Mouse (Mus musculus) adrenal gland (tissue): ENCODE data around the gene Prkar2a.

Experiments
- intact Hi-C: fragments of 180-260 bp; cut with DNase I; formaldehyde crosslinking; loops from one replicate; pipeline ENCODE4 v1.15.1; 2025

Prkar2a gene

DNA sequence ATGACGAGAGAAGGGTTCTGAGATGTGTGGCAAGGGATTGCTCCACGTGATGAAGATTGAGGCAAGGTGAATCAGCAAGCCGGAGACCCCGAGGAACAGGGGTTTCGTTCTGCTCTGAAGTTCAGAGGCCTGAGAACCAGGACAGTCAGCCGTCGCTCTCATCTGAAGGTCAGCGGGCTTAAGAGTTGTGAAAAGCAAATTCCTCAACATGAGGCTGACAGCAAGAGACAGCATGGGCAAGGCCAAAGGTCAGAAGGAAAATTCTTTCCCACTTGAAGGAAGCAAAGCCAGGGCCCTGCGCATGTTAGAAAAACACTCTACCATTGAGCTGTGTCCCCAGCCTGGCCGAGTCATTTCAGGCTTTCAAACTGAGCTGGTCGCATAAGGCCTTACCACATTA, 61.5 kb downstream of the Prkar2a start:
- intact Hi-C loops = no loop called here

DNA sequence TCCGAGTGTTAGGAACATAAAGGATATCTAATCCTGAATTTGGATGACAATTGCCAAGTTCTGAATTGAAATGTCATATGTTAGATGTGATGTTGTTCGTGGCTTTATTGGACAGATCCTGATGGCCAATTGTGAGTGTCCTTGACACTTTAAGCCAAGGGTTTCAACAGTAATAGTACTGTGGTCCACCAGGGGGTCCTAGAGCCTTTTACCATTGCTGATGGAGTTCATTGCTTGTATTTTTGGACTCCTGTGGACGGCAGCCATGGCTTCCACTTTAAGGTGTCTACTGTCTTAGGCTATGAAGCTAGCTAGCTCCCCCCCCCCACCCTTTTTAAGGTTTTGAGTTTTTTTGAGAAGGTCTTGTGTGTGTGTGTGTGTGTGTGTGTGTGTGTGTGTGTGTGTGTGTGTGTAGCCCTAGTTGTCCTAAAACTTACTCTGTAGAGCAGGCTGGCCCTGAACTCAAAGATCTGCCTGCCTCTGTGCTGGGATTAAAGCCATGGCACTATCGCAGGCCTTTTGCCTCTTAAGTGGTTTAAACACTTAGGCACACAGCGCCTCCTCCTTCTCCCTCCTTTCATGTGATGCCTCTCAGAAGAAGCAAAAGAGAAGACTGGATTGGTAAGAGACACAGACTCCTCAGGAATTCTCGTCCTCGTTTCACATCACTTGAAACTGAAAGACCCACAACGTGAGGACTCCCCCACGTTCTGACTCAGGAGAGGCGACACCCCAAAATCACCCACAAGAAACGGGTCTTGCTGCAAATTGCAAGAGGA, 63.2 kb downstream of the Prkar2a start:
- intact Hi-C loops = no loop called here

DNA sequence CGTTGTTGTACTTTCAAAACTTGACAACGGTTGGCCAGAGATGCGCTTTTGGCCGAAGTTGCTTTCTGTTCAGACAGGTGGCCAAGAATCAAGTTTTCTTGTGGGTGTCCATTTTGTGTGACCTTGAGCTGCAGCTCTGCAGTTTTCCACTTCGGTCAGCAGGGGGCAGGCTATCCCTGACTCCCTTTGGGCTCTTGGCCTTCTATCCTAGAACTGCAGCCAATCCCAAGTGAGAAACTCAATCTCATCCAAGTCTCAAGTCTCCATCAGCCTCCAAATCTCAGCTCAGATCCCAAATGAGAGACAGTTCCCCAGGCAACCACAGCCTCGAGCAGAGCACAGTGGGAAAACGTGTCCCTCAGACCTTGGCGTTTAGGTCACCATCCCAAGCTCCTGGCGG, 64.2 kb downstream of the Prkar2a start:
- intact Hi-C loops = no loop called here

DNA sequence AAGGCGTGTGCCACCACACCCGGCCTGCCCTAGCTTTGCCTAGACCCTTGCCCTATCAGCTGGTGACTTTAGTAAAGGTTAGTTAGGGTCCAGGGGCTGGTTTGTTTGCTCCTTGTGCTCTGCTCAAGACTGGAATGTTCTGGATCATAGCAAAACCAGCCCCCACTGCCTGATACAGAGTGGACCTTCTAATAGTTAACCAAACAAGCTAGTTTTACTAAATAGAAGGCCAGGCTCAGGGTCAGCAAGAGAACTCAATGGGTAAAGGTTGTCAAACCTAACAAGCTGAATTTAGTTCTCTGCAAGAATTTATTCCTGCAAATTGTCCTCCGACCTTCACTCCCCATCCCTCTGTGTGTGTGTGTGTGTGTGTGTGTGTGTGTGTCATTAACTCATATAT, 64.9 kb downstream of the Prkar2a start:
- intact Hi-C loops = no loop called here

DNA sequence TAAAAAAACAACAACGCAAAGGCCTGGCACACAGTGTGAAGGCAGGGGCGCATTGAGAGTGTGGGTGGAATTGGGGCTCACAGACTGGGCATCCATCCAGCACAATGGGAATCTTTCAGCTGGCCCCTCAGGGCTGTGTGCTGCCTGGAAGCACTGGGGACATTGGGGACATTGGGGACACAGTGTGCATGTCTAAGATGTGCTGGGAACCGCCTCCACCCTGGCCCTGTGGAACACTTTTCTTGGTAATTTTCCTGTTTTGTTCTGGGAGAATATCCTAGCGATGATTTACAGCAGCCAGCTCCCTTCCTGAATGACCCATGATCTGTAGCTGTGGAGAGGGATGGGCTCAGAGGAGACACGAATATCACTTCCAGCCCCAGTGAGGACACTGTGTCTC, 65.3 kb downstream of the Prkar2a start:
- intact Hi-C loops = no loop called here

DNA sequence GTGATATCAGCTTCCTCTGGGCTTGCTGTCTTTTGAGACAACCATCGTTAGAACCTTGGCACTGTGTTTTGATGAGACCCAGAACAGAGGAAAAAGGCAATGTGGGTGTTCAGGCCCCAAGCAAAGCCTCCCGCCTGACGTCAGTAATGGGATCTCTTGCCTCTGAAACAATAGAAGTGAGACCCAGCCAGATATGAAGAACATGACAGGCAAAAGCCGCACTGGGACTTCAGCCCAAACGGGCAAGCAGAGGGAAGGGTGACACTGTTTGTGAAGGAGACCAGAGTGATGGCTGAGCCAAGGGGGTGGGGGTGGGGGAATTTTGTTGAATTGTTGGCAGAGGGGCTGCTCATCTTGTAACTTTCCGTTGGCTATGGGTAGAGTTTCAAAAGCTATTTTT, 68.3 kb downstream of the Prkar2a start:
- intact Hi-C loops = loop anchor here (5.0 kb wide), 1 partner anchor 60 kb away; no protein-coding TSS in a partner anchor

DNA sequence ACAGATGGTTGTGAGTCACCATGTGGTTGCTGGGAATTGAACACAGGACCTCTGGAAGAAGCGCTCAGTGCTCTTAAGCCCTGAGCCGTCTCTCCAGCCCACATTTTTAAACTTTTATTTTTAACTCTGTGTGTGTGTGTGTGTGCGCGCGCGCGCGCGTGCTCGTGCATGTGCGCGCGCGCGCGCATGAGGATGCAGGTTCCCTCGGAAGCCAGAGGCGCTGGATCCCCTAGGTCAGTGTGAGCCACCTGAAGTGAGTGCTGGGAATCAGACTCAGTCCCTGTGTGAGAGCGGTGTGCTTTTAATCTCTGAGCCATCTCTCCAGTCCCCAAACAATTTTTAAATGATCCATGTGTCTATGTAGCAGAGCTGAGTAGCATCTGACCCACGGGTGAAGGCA, 70.0 kb downstream of the Prkar2a start:
- intact Hi-C loops = loop anchor here (5.0 kb wide), 1 partner anchor 58 kb away; no protein-coding TSS in a partner anchor

DNA sequence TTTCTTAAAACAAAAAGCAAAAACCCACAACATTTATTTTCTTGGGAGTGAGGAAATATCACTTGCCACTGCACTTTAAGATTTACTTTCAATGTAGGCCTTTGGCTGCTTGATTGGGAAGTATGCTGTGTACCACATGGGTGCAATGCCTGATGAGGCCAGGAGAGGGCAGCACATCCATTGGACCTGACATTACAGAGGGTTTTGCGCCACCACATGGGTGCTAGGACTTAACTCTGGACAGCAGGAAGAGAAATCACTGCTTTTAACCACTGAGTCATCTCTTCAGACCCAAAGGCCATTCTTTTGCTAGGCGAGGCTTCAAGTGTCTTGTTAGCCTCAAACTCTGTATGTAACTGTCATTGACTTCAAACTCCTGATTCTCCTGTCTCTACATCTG, 70.7 kb downstream of the Prkar2a start:
- intact Hi-C loops = loop anchor here (5.0 kb wide), 1 partner anchor 57 kb away; no protein-coding TSS in a partner anchor

DNA sequence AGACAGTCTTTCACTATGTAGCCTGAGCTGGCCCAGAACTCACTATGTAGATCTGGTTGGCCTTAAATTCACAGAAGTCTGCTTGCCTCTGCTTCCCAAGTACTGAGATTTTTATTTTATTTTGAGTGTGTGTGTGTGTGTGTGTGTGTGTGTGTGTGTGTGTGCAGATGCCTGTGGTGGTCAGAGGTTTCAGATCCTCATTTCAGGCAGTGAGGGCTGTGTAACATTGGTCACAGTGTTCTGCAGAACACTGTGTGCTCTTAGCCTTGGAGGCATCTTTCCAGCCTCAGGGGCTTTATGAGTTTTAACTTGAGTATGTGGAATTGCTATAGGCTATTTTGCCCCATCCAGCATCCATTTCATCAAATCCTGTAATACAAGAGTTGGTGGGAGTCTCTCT, 72.4 kb downstream of the Prkar2a start:
- intact Hi-C loops = no loop called here

DNA sequence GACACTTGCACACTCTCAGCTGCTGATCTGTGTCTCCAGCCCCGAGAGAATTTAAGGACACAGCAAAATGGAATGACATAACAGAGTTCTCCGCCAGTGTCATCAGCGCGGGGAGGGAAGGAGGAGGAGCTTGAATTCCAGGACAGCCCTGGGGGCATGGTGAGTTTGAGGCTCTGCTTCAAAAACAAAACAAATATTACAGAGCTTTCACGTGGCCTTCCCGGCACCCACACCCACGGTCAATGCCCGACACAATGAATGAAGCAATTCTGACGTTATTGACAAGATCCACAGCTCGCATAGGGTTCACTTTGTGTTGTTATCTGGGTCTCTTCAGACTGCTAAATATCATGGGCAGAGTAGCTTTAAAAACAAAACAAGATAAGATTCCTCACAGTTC, 75.9 kb downstream of the Prkar2a start:
- intact Hi-C loops = no loop called here

DNA sequence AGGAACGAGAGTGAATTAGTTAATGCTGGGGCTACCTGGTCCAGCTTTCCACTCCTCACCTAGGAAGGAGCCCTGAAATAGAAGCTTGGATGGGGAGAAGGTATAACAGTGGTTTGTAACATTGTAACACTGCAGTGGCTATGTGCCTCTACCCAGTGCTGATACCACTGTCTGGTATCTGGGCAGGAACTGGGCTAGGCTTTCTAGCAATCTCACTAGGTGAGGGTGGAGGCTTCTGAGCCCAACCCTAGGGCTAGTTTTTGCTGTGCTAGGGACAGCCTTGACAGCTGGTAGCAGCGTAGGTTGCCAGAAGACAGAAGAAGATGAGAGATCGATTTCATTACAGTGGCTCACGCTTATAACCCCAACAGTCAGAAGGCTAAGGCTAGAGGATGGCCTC, 87.5 kb downstream of the Prkar2a start:
- intact Hi-C loops = no loop called here

DNA sequence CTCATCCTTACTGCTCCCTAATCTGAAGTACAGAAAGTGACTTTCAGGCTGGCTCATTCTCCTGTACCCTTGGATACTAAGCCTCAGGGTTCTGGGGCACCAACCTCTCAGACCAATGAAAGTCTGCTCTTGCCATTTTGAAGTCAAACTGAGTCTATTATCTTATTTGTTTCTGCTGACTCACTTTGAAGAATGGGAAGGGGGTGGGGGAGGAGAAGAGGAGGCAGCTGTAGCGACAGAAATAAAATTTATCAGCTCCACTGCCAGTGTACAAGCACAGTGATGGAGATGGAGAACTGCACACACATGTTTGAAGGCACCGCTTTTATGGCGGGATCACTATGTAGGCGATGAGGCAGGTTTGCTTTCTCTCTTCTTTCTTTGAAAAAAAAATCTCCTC, 88.2 kb downstream of the Prkar2a start:
- intact Hi-C loops = no loop called here

DNA sequence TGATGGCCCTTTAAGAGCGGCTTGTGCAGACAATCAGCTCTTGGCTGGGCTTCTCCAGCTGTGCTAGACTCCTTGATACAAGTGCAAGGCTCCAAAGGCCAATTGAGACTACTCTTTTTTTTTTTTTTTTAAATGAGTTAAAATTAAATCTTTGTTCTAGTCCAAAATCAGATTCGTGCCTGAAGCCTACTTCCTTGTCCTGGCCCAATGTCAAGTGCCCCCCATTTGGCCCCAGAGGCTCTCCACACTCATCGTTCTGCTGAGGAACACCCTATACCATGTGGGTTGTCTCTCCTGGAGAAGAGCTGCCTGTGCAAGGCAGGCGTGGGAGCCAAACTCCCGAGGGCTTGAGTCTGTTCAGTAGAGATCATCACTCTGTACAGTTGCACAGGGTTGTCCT, 91.8 kb downstream of the Prkar2a start:
- intact Hi-C loops = no loop called here

DNA sequence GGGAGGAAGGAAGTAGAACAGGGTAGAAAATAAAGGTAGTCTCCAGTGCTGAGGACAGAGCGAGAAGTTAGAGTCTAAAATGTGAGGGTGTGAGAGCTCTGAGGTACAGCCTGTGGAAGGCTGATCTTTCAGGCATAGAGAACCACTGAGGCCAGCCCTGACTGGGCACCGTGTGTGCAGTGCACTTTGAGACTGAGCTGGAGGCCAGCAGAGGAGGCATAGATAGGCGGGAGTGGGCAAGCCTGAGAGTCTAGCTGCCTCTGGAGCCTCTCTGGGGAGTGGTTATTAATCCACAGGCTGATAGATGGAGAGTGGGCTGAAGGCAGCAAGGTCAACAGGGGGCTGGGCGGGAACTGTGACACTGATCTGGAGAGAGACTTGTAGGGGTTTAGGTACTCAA, 92.8 kb downstream of the Prkar2a start:
- intact Hi-C loops = no loop called here

DNA sequence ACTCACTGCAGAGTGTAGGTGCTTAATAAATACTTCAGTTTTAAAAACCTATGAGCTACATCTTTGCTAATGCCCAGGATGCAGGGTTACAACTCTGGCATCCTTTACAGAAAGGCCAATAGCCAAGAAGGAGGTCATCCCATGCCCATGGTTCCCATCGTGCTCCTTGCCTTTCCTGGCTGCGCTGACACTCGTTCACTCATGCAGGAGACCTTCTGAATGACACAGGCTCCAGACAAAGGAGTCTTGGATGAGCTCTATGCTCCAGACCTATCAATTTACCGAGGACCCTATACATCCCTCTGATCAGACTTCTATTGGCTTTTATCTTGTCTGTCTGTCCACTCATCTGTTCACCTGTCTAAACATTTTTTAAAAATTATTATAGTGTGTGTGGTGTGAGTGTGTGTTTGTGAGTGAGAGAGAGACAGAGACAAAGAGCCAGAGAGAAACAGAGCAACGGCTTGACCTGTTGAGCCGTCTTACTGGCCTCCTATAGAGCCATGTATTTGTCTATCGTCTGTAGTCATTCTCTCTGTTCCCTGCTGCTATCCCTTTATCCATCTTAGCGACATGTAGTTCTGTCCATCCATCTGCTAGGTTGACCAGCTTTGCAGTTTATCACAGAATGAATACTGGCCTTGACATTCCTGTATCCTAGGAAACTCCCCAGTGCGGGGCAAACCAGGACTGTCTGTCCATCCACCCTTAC, 93.9 kb downstream of the Prkar2a start:
- intact Hi-C loops = no loop called here

DNA sequence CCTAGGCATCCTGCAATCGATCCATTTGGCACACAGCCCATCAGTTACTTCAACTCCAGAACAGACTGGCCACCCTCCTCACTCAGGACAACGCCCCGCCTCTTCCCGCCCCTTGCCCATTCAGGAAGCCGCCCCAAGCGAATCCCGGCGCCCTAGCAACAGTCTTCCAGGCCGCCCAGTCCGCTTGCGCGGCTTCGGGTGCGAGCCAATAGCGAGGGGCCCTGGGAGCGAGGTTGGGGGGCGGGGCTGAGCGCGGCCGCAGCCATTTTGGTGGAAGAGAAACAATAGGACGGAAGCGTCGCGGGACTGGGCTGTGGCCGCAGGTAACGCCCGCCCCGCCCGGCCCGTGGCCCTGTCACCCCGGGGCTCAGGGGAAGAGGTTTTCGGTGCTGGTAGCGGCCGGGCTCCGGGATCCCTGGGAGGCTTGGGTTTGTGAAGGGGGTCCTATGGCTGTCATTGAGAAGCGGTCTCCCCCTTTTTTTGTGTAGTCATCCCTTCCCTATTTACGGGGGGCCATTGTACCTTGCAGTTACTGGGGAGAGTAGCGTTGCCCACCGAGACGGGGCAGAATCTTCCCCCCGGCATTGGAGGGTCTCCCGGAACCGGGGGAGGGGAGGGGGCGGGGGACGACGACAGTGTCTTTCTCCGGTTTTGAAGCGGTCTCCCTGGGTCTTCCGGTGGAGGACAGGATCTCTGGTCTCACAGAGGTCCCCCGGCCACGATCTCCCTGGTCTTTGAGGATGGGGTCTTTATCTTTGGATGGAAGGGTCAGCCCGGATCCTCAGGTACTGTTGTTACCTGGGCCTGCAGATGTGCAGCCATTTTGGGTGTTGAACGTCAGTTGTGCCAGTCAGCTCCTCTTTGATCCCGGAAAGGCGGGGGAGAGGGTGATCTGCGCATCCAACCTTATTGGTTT, 94.7 kb downstream of the Prkar2a start, which contains the start of gene Ip6k2:
Ip6k2 (plus strand) TSS at position 249 of the 916 bp plus-strand sequence.
- intact Hi-C loops = no loop called here

DNA sequence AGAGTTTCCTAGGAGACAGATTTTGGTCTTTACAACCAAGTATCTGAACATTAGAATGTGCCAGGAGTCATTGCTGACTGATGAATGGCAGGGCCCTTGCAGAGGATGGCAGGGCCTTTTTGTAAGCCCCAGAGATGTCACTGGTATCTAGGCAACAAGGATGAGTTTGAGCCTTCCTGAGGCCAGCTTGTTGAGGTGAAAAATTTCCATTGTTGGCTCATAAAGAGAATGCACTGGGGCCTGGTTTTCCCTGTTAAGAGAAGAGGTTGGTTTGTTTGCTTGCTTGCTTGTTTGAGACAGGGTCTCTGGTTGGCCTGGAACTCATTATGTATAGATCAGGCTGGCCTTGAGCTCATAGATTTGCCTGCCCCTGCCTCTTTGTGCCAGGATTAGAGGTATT, 96.3 kb downstream of the Prkar2a start:
- intact Hi-C loops = no loop called here

DNA sequence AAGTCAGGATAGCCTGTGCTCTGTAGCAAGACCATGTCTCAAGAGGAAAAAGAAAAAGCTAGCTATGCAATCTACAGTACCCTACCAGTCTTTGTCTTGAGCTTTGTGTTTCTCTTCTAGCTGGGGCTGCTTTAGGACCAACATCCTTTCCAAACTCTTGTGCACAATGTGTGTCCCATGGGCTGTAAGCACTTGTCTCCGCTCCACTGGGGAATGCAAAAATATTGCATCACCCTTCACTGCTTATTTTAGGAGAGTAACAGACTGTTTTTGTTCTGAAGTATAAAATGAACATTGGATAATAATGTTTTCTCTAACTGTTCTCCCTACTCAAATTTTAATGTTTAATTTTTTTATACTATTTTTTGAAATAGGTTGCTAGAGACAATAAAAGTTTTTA, 97.4 kb downstream of the Prkar2a start:
- intact Hi-C loops = no loop called here

DNA sequence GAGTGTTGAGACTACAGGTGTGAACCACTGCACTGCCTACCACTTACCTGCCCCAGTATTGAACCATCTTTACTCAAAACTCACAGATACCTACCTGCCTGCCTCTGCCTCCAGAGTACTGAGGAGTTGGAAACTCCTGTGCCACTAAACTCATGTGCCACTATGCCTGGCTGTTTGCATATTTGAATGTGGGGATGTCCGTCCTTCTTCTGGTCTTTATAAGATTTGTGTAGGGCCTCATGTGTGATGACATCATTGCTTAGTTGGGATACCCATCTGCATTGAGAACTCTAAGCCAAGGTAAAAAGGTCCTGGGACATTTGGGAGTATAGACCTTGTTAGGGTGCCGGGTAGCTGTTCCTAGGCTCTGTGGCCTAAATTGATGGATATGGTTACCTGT, 98.0 kb downstream of the Prkar2a start:
- intact Hi-C loops = no loop called here

DNA sequence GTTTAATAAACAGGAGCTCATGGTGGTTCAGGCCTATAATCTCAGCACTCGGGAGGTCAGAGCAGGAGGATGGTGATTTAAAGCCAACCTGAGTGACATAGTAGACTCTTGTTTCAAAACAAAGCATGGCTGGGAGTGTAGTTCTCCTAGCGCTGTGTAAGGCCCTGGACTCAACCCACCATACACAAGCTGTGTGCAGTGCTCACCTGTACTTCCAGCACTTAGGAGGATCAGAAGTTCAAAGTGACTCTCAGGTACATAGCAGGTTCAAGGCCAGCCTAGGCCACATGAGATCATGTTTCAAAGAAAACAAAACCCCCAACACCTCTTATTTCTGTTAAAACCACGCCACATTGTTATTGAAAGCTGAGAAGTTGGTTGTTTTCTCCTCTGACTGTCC, 99.6 kb downstream of the Prkar2a start:
- intact Hi-C loops = no loop called here

DNA sequence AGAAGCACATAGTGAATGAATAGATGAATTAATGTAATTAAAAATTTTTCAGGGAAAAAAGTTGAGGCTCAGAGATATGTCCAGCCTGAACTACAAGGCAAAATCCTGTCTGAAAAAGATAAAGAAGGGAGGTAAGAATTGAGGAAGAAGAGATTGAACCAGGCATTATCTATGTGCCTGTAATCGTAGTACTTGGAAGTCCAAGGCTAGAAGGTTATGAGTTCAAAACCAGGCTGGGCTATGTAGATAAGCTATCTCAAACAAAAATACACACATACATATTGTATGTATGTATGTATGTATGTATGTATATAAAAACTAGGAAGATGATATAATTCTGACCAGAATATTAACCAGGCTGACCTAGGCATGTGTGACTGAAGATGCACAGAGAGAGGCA, 103.2 kb downstream of the Prkar2a start:
- intact Hi-C loops = no loop called here

DNA sequence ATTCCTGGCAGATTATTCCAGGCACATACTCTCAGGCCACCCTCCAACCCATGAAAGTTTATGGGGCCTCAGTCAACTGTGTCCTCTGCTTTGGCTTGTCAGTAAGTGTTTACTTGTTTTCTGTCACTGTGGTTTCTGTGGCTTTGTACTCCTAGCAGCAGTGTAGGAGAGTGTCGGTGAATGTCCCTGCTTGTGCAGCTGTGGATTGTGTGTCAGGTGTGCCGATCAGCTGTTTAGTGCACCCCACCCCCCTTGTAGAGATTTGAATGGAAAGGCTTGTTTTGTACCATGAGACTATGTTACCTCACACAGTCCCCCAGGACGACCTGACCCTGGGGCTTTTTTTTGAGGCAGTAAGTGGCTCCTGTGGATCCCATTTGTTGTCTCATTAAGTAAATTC, 103.6 kb downstream of the Prkar2a start:
- intact Hi-C loops = no loop called here
